Mouse (Mus musculus): ENCODE data around the gene Prrt1.

DNA sequence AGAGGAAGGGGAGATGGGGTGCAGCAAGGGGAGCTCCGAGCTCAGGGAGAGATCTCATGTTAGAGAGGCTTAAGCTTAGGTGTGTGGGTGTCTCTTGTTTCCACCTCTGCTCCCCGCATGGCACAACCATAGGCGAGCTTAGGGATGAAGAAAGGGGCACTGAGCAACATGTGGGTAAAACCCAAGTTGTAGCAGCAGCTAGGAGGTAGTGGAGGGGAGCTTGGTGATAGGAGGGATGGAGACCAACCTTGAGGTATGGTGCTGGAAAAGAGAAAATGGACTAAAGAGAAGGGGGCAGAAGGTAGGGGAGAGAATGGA, 30.5 kb downstream of the Prrt1 start:
- no peak for TF ChIP-seq CTCF (IDR thresholded peaks at IDR 0.05; ENCODE audit: low read depth)
- no peak for TF ChIP-seq EP300 (IDR thresholded peaks at IDR 0.05; ENCODE audit: low read depth)
